Mouse (Mus musculus): ENCODE data around the gene C2. TPM values are rescaled to one million over a fixed set of nuclear protein-coding genes. Genes with fewer than 3 reads are reported as not detected.

The C2 gene
- polyA plus RNA-seq, 1 experiment from 2014 or later: 3.6 TPM

Small RNAs within 50 kb of the gene (microRNA-seq; reads per million reads assigned to microRNA genes)
- gene Mir6970 (1.5 reads per million, percentile 3 among the genes with 10 or more reads in this experiment), gene Mir6971 (4.1 reads per million, percentile 24 among the genes with 10 or more reads in this experiment), gene Mir6972 (not detected)

Other genes with a start within 250 kb of the C2 start
- gene Tnxb, start 227.7 kb downstream of the C2 start, polyA plus RNA-seq (2014; fragmentation: Nextera tagmentation; extraction: Ambion mirVana): 0.13 and 0.24 TPM in 2 replicates
- gene C4b, start 154.4 kb downstream of the C2 start, polyA plus RNA-seq (2014; fragmentation: Nextera tagmentation; extraction: Ambion mirVana): 0.09 TPM in 1 of 2 replicates, not detected in the other
- gene Cyp21a1, start 93.7 kb downstream of the C2 start, polyA plus RNA-seq (2014; fragmentation: Nextera tagmentation; extraction: Ambion mirVana): not detected in 2 replicates
- 32.1 and 39.3 TPM in 2 replicates for gene Stk19, start 61.3 kb downstream of the C2 start, polyA plus RNA-seq (2014; fragmentation: Nextera tagmentation; extraction: Ambion mirVana)
- 66.6 and 68.6 TPM in 2 replicates for gene Dxo, start 61.2 kb downstream of the C2 start, polyA plus RNA-seq (2014; fragmentation: Nextera tagmentation; extraction: Ambion mirVana)
- gene Skiv2l, start 48.1 kb downstream of the C2 start, polyA plus RNA-seq (2014; fragmentation: Nextera tagmentation; extraction: Ambion mirVana): 47.7 and 55.5 TPM in 2 replicates
- gene Nelfe, start 47.9 kb downstream of the C2 start, polyA plus RNA-seq (2014; fragmentation: Nextera tagmentation; extraction: Ambion mirVana): 75.5 and 85.3 TPM in 2 replicates
- gene Cfb, start 35.7 kb downstream of the C2 start, polyA plus RNA-seq (2014; fragmentation: Nextera tagmentation; extraction: Ambion mirVana): 1.8 and 3.0 TPM in 2 replicates
- 3.0 and 6.8 TPM in 2 replicates for gene Zbtb12, start 18.8 kb downstream of the C2 start, polyA plus RNA-seq (2014; fragmentation: Nextera tagmentation; extraction: Ambion mirVana)
- gene Gm20547, start 16.2 kb downstream of the C2 start, polyA plus RNA-seq (2014; fragmentation: Nextera tagmentation; extraction: Ambion mirVana): not detected in 2 replicates
- gene Ehmt2, start 204 bp upstream of the C2 start, polyA plus RNA-seq (2014; fragmentation: Nextera tagmentation; extraction: Ambion mirVana): 91.6 and 97.0 TPM in 2 replicates
- not detected in 2 replicates for gene Slc44a4, start 16.2 kb upstream of the C2 start, polyA plus RNA-seq (2014; fragmentation: Nextera tagmentation; extraction: Ambion mirVana)
- 25.1 and 28.2 TPM in 2 replicates for gene Neu1, start 33.0 kb upstream of the C2 start, polyA plus RNA-seq (2014; fragmentation: Nextera tagmentation; extraction: Ambion mirVana)
- 0.17 and 0.53 TPM in 2 replicates for gene Hspa1b, start 61.0 kb upstream of the C2 start, polyA plus RNA-seq (2014; fragmentation: Nextera tagmentation; extraction: Ambion mirVana)
- 1.1 and 2.3 TPM in 2 replicates for gene Gm20481, start 71.6 kb upstream of the C2 start, polyA plus RNA-seq (2014; fragmentation: Nextera tagmentation; extraction: Ambion mirVana)
- 5.6 and 8.1 TPM in 2 replicates for gene Hspa1a, start 73.9 kb upstream of the C2 start, polyA plus RNA-seq (2014; fragmentation: Nextera tagmentation; extraction: Ambion mirVana)
- 1.6 and 2.3 TPM in 2 replicates for gene Hspa1l, start 74.4 kb upstream of the C2 start, polyA plus RNA-seq (2014; fragmentation: Nextera tagmentation; extraction: Ambion mirVana)
- gene Lsm2, start 83.6 kb upstream of the C2 start, polyA plus RNA-seq (2014; fragmentation: Nextera tagmentation; extraction: Ambion mirVana): 103 and 110 TPM in 2 replicates
- gene Vars, start 102.7 kb upstream of the C2 start, polyA plus RNA-seq (2014; fragmentation: Nextera tagmentation; extraction: Ambion mirVana): 43.4 and 51.1 TPM in 2 replicates
- 0.12 and 0.16 TPM in 2 replicates for gene Vwa7, start 118.3 kb upstream of the C2 start, polyA plus RNA-seq (2014; fragmentation: Nextera tagmentation; extraction: Ambion mirVana)
- gene Sapcd1, start 129.8 kb upstream of the C2 start, polyA plus RNA-seq (2014; fragmentation: Nextera tagmentation; extraction: Ambion mirVana): 2.0 and 2.2 TPM in 2 replicates
- gene Msh5, start 148.5 kb upstream of the C2 start, polyA plus RNA-seq (2014; fragmentation: Nextera tagmentation; extraction: Ambion mirVana): 2.1 and 2.8 TPM in 2 replicates
- gene Clic1, start 151.7 kb upstream of the C2 start, polyA plus RNA-seq (2014; fragmentation: Nextera tagmentation; extraction: Ambion mirVana): 17.7 and 22.8 TPM in 2 replicates
- gene Ddah2, start 160.8 kb upstream of the C2 start, polyA plus RNA-seq (2014; fragmentation: Nextera tagmentation; extraction: Ambion mirVana): 375 and 392 TPM in 2 replicates
- not detected in 2 replicates for gene Ly6g6c, start 167.1 kb upstream of the C2 start, polyA plus RNA-seq (2014; fragmentation: Nextera tagmentation; extraction: Ambion mirVana)
- 0.11 and 0.21 TPM in 2 replicates for gene Mpig6b, start 167.9 kb upstream of the C2 start, polyA plus RNA-seq (2014; fragmentation: Nextera tagmentation; extraction: Ambion mirVana)
- 0.62 TPM in 1 of 2 replicates, not detected in the other for gene Ly6g6e, start 178.6 kb upstream of the C2 start, polyA plus RNA-seq (2014; fragmentation: Nextera tagmentation; extraction: Ambion mirVana)
- 0.78 and 1.5 TPM in 2 replicates for gene Ly6g6d, start 179.8 kb upstream of the C2 start, polyA plus RNA-seq (2014; fragmentation: Nextera tagmentation; extraction: Ambion mirVana)
- gene Ly6g6f, start 187.3 kb upstream of the C2 start, polyA plus RNA-seq (2014; fragmentation: Nextera tagmentation; extraction: Ambion mirVana): not detected in 2 replicates
- 79.4 and 86.0 TPM in 2 replicates for gene Abhd16a, start 191.0 kb upstream of the C2 start, polyA plus RNA-seq (2014; fragmentation: Nextera tagmentation; extraction: Ambion mirVana)
- gene Ly6g5c, start 210.0 kb upstream of the C2 start, polyA plus RNA-seq (2014; fragmentation: Nextera tagmentation; extraction: Ambion mirVana): not detected in 2 replicates
- 1.3 TPM in 2 replicates for gene Ly6g5b, start 217.2 kb upstream of the C2 start, polyA plus RNA-seq (2014; fragmentation: Nextera tagmentation; extraction: Ambion mirVana)
- 24.2 and 25.4 TPM in 2 replicates for gene Gpank1, start 223.2 kb upstream of the C2 start, polyA plus RNA-seq (2014; fragmentation: Nextera tagmentation; extraction: Ambion mirVana)
- gene Csnk2b, start 223.8 kb upstream of the C2 start, polyA plus RNA-seq (2014; fragmentation: Nextera tagmentation; extraction: Ambion mirVana): 328 and 334 TPM in 2 replicates
- gene D17H6S53E, start 228.1 kb upstream of the C2 start, polyA plus RNA-seq (2014; fragmentation: Nextera tagmentation; extraction: Ambion mirVana): 6.0 and 6.8 TPM in 2 replicates
- 0.57 TPM in 1 of 2 replicates, not detected in the other for gene Apom, start 233.8 kb upstream of the C2 start, polyA plus RNA-seq (2014; fragmentation: Nextera tagmentation; extraction: Ambion mirVana)
- gene Bag6, start 236.9 kb upstream of the C2 start, polyA plus RNA-seq (2014; fragmentation: Nextera tagmentation; extraction: Ambion mirVana): 122 and 136 TPM in 2 replicates

Measured in midbrain, embryonic 14.5 days (tissue).